Mouse (Mus musculus) cerebellum, adult 11 months (tissue): ENCODE results near the gene Kif14.

Experiments
- DNase-seq: peaks from one replicate; pipeline ENCODE4 v3.0.0; 2022

Kif14 gene

DNA sequence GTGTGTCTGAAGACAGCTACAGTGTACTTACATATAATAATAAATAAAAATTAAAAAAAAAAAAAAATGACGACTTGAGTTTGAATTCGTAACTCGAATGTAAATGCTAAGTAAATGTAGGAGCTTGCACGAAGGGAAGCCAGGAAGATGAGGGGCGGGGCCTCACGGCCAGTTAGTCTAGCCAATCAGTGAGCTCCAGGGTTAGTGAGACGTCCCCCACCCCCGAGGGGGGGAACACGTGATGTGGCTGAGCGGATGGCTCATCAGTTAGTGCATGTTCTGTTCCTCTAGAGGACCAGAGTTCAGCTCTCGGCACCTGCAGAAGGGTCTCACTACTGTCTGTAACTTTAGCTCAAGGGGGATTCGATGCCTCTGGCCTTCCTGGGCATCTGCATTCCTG, 91.3 kb downstream of the Kif14 start:
- DNase-seq, result no peak

DNA sequence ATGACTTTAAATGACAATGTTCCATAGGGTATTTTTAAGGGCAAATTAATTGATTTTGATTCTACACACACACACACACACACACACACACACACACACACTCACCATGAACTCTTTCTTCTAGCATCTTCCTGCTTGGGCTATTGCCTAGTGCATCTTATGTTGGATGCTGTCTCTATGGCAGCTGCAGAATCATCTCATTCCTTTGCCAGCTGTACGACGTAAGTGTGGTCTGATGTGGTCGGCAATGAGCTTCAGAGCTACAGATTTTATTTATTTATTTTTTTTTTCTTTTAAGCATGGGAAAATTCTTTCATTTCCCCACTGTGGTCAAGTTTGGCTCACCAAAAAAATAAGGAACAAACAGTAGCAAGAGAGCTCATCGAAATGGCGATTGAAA, 92.6 kb downstream of the Kif14 start:
- no peak for DNase-seq

DNA sequence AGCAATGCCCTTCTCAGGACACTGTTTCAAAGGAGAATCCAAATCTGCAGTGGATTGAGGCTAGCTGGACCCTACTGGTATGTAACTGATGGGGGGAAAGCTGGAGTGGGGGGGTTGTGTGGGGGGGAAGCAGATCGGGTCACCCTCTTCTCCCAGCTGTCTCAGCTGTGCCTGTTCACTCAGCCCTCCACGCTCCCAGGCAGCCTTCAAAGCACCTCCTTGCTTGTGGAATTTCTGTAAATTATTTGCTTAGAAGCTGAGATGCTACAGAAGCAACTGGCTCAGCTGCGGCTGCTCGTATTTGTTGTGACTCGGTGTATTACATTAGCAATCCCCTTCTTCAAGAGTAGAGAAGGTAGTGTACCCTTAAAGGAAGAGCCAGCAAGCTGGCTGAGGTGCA, 93.1 kb downstream of the Kif14 start:
- no peak for DNase-seq

DNA sequence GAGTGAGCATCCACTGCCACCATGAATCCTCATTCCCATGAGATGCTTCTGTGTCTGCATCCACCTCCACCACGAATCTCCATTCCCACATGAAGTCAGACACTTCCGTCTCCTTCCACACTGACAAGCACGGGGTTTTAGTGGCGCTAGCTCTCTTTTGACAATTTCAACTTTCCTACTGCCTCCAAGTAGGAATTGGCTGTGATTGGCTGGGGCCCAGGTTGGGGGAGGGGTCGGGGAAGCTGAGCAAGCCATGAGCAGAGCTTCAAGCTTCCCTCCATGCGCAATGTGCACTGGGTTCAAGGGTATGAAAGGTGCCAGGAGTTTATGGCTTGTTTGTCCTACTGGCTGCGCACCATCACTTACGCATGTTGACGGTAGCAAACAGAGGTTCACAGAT, 93.6 kb downstream of the Kif14 start:
- no peak for DNase-seq

DNA sequence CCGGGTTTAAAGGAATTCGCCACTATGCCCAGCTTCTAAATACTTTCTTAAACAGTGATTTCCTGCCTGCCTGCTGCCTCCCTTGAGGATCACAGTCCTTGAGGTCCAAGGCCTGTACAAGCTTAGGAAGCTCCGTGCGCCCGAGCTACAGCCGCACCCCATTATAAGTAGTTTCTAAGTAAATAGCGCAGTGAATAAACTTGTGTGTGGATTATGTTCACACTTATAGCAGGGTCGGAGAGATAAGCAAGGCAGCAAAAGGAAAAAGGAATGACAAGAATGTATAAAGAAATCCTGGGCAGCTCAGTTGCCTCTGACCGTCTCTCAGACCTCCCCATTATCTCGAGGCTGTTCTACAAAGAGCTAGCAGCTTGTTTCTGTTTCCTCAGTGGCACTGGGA, 95.7 kb downstream of the Kif14 start:
- no peak for DNase-seq

DNA sequence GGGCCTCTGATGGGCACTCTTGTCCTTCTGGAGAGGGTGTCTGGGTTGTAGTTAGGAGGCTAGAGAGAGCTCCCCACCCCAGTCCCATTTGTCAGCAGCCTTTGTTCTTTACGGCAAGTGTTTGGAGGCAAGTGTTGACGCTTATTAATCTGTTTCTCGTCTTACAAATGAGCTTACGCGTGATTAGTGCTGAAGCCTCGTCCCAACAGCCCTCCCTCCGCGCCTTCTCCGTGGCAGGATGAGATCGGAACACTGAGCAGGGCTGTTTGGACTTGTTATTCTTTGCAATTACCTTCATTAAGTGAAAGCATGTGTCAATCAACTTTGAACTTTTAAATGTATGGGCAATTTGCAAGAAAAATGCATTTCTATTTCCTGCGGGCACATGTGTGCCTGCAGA, 97.0 kb downstream of the Kif14 start:
- DNase-seq, result no peak

DNA sequence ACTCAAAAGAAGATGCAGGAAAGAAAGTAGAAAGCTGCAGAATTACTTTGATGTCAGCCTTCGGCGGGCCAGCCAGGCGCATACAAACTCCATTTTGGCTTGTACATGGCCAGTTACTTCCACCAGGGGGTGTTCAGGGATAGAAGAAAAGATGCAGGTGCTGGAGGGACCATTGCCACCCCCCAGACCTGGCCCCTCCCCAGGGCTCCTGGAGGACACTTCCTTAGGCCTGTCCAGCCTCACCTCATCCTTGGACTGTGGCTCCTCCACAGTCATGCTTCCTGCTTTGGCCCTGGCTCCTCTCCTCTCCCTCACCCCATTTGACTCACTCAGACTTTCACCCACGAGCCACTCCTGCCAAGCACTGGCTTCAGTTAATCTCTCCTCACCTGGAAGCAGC, 98.8 kb downstream of the Kif14 start:
- DNase-seq, result no peak

DNA sequence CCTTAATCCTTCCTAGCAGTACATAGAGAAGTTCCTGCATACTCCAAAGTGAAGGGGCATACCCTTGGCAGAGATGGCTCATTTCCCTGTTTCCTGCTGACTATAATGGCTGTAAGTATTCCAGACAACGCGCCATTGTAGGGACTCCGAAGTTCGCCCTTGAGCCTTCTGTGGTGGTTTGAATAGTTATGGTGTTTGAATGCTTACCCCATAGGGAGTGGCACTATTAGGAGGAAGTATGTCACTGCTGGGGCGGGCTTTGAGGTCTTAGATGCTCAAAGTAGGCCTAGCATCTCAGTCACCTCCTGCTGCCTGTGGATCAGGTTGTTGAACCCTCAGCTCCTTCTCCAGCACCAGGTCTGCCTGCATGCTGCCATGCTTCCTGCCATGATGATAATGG, 100.2 kb downstream of the Kif14 start:
- DNase-seq, result no peak

DNA sequence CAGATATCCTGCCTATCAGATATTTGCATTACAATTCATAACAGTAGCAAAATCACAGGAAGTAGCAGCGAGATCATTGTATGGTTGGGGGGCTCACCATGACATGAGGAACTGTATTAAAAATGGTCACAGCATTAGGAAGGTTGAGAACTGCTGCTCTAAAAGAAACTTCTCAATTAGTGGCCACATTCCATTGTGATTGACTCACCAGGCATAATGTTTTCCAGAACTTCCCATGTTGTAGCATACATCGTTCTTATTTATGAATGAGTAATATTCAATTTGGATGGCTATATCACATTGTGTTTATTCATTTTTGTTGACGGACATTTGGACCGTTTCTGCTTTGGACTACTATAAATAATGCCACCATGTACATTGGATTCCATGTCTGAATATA, 101.5 kb downstream of the Kif14 start:
- DNase-seq, result no peak

DNA sequence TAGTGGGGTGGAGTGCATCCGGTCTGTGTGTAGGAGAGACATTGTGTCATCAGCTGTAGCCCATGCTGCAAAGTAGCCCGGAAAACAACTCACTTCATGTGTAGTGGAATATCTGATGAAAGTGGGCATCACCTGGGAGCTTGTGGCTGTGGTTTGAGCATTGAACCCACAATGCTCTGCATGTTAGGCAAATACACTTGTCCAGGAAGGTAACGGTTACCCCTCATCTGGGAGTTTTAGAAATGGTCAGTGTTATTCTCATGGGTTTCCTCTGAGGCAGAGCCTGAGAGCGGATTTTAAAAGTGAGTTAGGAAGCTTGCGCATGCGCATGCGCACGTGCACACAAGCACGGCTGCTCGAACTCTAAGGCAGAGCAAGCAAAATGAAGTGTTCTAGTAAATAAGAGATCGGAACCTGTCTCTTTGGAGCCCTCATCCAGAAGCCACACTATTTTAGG, 102.6 kb downstream of the Kif14 start:
- no peak for DNase-seq

DNA sequence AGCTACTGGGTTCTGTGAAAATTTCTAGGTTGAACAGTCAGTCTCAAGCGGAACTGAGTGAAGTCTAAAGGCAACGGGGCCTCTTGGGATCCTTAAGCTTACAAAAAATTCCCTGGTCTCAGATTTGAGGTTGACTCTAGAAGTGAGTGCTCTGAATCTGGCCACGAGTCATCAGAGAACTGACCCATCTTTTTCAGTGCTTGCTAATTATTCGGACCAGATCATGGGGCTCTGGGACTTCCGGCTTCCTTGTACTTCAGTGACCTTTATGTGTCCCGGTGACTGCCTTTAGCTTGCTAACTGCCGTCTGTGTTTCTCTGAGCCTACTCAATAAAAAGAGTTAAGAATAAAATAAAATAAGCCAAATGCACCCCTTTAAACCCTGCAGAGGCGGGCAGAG, 103.1 kb downstream of the Kif14 start:
- DNase-seq, result no peak

DNA sequence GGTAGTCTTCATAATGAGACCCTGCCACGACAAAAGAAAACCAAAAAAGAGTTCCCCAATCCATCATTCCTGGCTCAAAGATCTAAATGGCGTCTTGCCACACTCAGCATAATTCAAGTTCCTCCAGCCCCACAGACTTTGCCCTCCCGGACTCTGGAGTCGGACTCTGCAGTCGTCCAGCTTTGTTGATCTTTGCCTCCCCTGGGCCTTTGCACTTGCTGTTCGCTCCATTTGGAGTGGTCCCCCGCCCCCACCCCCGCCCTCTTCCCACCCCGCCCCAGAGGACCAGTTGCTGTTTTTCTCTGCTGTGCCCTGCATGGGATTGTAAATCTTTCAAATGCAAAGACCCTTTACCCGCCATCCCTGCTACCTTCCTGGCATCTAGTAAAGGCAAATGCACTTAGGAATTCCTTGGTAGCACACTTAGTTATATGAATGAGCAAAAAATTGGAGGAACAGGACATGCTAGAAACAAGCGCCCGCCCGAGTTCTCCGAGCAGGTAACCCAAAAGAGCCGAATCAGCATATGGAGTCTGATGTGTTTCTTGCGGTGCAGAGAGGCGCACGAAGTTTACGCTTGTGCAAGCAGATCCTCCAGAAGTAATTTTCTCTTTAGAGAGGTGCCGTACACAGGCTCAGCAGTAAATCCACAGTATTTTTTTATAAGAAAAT, 103.6 kb downstream of the Kif14 start:
- no peak for DNase-seq

DNA sequence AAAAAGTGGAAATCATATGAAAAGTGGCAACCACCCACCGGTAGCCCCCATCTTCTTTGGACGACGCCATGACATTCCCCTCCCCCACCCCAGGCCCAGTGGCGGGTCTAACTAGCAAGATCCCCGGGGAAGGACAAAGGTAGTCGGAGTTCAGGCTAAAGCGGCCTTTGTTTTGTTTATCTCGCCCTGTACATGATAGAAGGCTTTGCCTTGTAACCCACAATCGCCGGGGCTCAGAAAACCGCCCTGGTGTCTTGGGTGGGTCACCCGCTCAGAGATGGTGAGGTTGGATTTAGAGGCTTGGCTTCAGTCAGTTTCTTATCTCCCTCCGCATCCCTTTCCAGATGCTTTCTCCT, 104.1 kb downstream of the Kif14 start:
- DNase-seq, result no peak

DNA sequence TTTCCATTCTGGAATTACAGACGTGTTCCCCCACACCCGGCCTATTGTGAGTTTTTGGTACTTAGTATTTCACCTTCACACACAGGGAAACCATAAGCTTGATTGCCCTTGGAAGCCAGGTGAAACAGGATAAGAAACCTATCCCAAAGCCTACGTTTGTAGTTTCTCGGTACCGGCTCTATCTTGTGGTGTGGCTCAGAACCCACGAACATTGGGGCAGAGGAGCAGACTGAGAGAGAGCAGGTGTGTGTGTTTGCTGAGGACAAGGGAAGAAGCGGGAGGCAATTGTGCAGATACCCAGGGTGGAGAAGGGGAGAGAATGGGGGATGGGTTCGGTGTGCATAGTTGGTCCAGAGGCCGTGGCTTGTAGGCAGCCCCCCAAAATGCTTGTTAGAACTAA, 104.8 kb downstream of the Kif14 start:
- no peak for DNase-seq

DNA sequence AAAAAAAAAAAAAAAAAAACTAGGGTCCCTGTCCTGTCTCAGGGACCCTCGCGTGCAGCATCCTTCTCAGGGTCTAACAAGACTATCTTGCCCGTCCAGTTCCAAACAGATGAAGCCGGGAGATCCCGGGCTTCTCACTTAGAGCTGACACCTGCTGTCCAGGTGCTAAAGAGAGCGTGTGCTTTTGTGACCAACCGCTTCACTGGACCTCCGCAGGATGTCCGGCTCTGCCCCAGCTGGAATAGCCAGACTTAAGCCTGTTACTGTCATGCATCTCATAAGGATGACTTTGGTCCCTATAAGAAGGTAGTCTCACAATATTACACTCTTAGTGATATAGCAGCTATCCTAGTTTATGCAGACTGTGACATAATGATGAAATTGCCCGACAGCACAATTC, 105.4 kb downstream of the Kif14 start:
- DNase-seq, result no peak

DNA sequence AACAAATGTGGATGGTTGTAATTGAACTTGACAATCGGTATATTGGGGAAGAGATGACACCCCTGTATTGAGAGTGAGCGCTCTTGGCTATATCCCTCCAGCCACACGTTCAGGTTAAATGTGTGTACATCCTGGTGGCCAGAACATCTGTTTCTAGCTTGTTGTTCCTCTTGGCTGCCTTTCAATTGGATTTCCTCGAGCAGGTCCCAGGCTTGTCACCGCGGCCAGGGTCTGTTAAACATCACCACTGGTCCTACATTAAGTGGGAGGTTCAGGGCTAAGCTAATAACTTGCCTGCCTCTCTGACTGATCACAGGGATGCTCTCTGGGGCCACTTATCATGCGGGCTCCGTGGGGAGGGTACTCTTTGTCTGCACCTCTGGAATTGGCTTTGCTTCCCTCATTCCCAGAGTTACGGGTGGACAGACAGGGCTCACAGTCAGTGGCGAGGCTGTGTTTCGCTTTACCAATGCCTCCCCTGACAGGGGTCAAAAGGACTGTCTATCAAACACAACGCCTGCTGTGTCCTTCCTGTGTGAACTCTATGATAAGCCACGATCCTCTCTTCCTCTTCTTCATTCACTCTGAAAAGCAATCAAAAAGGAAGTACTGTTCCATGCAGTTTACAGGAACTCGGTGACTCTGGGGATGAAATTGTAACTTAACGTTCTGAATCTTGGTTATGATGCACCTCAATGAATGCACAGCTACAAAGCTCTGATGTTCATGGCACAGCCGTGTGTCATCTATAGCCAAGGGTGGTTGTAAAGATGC, 111.9 kb downstream of the Kif14 start:
- DNase-seq, result no peak

DNA sequence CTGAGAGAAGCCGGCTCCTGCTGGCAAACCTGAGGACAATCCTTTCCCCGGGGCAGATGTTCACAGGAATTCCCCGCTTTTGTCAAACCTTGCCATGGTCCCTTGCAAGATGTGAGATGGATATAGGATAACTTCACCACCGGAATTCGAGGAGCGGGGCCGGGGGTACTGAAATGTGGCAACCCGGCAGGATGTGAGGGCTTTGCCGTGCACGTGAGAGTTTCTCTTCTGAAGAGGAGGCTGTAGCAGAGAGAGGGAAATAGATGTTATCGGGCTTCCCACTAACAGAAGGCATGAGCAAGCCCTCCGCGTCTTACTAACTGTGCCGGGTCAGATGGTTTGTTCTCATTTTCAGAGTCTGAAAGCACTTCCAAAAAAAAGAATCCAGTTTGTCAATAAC, 113.2 kb downstream of the Kif14 start:
- DNase-seq, result no peak

DNA sequence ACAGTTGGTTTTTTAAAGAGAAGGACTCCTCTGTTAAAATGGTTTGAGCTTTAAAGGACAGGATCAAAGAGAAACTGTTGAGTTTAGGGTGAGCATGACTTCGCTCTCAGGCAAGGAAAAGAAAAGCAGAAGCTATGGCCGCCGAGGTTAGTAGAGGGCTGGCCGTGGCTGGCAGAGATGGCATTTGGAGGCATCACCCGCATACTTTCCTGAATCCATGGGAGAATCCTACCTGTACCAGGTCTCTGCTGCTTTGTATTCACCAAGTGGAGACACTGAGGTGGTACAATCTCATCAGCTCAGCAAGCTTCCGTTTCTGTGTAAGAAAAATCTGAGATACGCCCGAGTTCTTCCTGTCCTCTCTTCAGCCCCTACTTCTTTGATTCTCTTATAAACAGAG, 114.1 kb downstream of the Kif14 start:
- no peak for DNase-seq
